Mouse (Mus musculus) heart, postnatal 0 days (tissue): ENCODE measurements around the gene Acacb. TPM values are rescaled to one million over a fixed set of nuclear protein-coding genes. Genes with fewer than 3 reads are reported as not detected.
A peak's percentile ranks its signal among the peaks of the same experiment; 100 is the strongest.

ENCODE experiments used
- ATAC-seq: fragments of 200-750 bp; cut with Nextera tagmentation; 2 replicates; pipeline ENCODE4 v1.8.0; 2017; ENCODE audit warnings: low read depth, moderate number of reproducible peaks, moderate library complexity; ENCODE audit not compliant: insufficient read depth
- DNase-seq: peaks from one replicate; pipeline ENCODE4 v3.0.0-alpha.2; 2016; ENCODE audit warnings: low spot score
- H3K27ac ChIP-seq: fragments of 300-500 bp; sonication (generic); 2 replicates; pipeline ENCODE4 v1.5.1; 2014; ENCODE audit warnings: low read depth, mild to moderate bottlenecking
- H3K27me3 ChIP-seq: fragments of 300-500 bp; sonication (generic); 2 replicates; pipeline ENCODE4 v1.6.1; 2014; ENCODE audit warnings: low read length, mixed read lengths; ENCODE audit not compliant: control insufficient read depth, insufficient read depth
- H3K36me3 ChIP-seq: fragments of 300-500 bp; sonication (generic); replicated peaks from 2 replicates; pipeline ENCODE4 v1.6.1; 2014; ENCODE audit warnings: low read length, mixed read lengths; ENCODE audit not compliant: control insufficient read depth, insufficient read depth
- H3K4me1 ChIP-seq: fragments of 300-500 bp; sonication (generic); 2 replicates; pipeline ENCODE4 v1.6.1; 2014; ENCODE audit warnings: antibody characterized with exemption; ENCODE audit not compliant: control insufficient read depth, insufficient read depth
- H3K4me2 ChIP-seq: fragments of 300-500 bp; sonication (generic); 2 replicates; pipeline ENCODE4 v1.6.1; 2014; ENCODE audit warnings: low read depth, mild to moderate bottlenecking, low read length, moderate library complexity
- H3K4me3 ChIP-seq: fragments of 300-500 bp; sonication (generic); 2 replicates; pipeline ENCODE4 v1.5.1; 2014; ENCODE audit warnings: low read depth, low read length
- H3K9ac ChIP-seq: fragments of 300-500 bp; sonication (generic); replicated peaks from 2 replicates; pipeline ENCODE4 v1.6.1; 2014; ENCODE audit warnings: low read depth, low read length, mixed read lengths
- H3K9me3 ChIP-seq: fragments of 300-500 bp; sonication (generic); replicated peaks from 2 replicates; pipeline ENCODE4 v1.6.1; 2016; ENCODE audit warnings: low read length; ENCODE audit not compliant: control insufficient read depth
- CTCF ChIP-seq: IDR thresholded peaks from 2 replicates; pipeline ENCODE4 v1.5.1; 2016; ENCODE audit warnings: antibody characterized with exemption, control low read depth, low read depth
- EP300 ChIP-seq: IDR thresholded peaks from 2 replicates; pipeline ENCODE4 v1.6.1; 2016; ENCODE audit warnings: antibody characterized with exemption, low read depth
- WGBS: fragments of 180-500 bp; shearing (Covaris S2); extraction: QIAGEN DNeasy Blood & Tissue Kit; methylation state at CpG from one replicate; pipeline ENCODE4 v1.1.7; 2014; 5-methylcytosine and 5-hydroxymethylcytosine counted together
- polyA plus RNA-seq: library from polyadenylated mRNA; unstranded; fragments of >200 nt; fragmentation: Nextera tagmentation; extraction: Ambion mirVana; gene quantifications from 2 replicates; pipeline ENCODE4 v1.2.1, GENCODE M21; 2015
- total RNA-seq: library from RNA; depleted of rRNA; stranded (reverse); fragments of >200 nt; gene quantifications from 2 replicates; pipeline ENCODE4 v1.2.3, GENCODE M21; 2014; ENCODE audit warnings: low replicate concordance

Gene Acacb
- total and polyA plus RNA-seq, 2 experiments from 2014 or later, result 17.5 to 70.1 TPM

GRCm38 (mm10) chr5:114130698-114131520, 15.4 kb upstream of the Acacb start:
- DNase-seq (peak; percentile 92), ATAC-seq (peak; percentile 89)
- Histone ChIP-seq H3K9me3 (no peaks in the 10 kb centered on the region), H3K36me3 (no peaks in the 10 kb centered on the region), H3K9ac (peak overlapping the region; percentile 58), H3K4me1 (peaks cover 19% of the 10 kb centered on the region), H3K4me3 (peak overlapping the region; percentile 64), H3K27me3 (no peaks in the 10 kb centered on the region), H3K4me2 (peak overlapping the region; percentile 95), H3K27ac (peak overlapping the region; percentile 92)
- TF ChIP-seq CTCF, result no peak
- peak; percentile 92 for TF ChIP-seq EP300
- WGBS, result under 1% methylated on average over 87 of the region's 87 CpGs

- Histone ChIP-seq H3K9me3 (no peaks in the 10 kb centered on the region), H3K4me3 (peak overlapping the region; percentile 64), H3K4me2 (peak overlapping the region; percentile 95), H3K27ac (peak overlapping the region; percentile 92), H3K9ac (peak overlapping the region; percentile 58), H3K27me3 (no peaks in the 10 kb centered on the region), H3K36me3 (no peaks in the 10 kb centered on the region), H3K4me1 (peaks cover 19% of the 10 kb centered on the region)
- ATAC-seq (peak; percentile 7), DNase-seq (peak; percentile 67)
- 0% methylated on average over 15 of the region's 15 CpGs for WGBS
- TF ChIP-seq EP300 (no peak; the same call in 1 of the 2 replicates), CTCF (no peak)
Measured at GRCm38 (mm10) chr5:114131521-114131840, 14.9 kb upstream of the Acacb start.

GRCm38 (mm10) chr5:114132841-114133240, 13.5 kb upstream of the Acacb start:
- Histone ChIP-seq H3K4me2 (no peak overlapping the region), H3K36me3 (no peaks in the 10 kb centered on the region), H3K27me3 (no peaks in the 10 kb centered on the region), H3K27ac (no peak overlapping the region), H3K9me3 (no peaks in the 10 kb centered on the region), H3K4me1 (peaks cover 25% of the 10 kb centered on the region), H3K4me3 (no peak overlapping the region), H3K9ac (no peak overlapping the region)
- WGBS, result 87% methylated on average over 6 of the region's 6 CpGs
- no peak for TF ChIP-seq CTCF
- no peak for TF ChIP-seq EP300
- ATAC-seq (no peak), DNase-seq (no peak)

GRCm38 (mm10) chr5:114134091-114134534, 12.2 kb upstream of the Acacb start:
- H3K36me3 ChIP-seq, result no peaks in the 10 kb centered on the region
- H3K9ac ChIP-seq, result no peak overlapping the region
- DNase-seq, result peak; percentile 88
- no peak overlapping the region for H3K4me3 ChIP-seq
- H3K27ac ChIP-seq, result peak overlapping the region; percentile 69
- TF ChIP-seq CTCF, result peak; percentile 76
- TF ChIP-seq EP300, result no peak
- ATAC-seq, result peak; percentile 24
- peak overlapping the region; percentile 3; the same call in 1 of the 2 replicates for H3K4me2 ChIP-seq
- H3K9me3 ChIP-seq, result no peaks in the 10 kb centered on the region
- peaks cover 37% of the 10 kb centered on the region for H3K4me1 ChIP-seq
- H3K27me3 ChIP-seq, result no peaks in the 10 kb centered on the region
- 29% methylated on average over 6 of the region's 6 CpGs for WGBS

GRCm38 (mm10) chr5:114135516-114135915, 10.8 kb upstream of the Acacb start:
- ATAC-seq, result no peak
- H3K4me1 ChIP-seq, result peaks cover 44% of the 10 kb centered on the region

More at GRCm38 (mm10) chr5:114135516-114135915, 10.8 kb upstream of the Acacb start:
- Histone ChIP-seq H3K27me3 (no peaks in the 10 kb centered on the region), H3K9me3 (no peaks in the 10 kb centered on the region), H3K4me3 (no peak overlapping the region), H3K27ac (no peak overlapping the region), H3K4me2 (no peak overlapping the region), H3K36me3 (no peaks in the 10 kb centered on the region), H3K9ac (no peak overlapping the region)
- WGBS, result 83% methylated on average over 10 of the region's 10 CpGs
- no peak for DNase-seq
- no peak for TF ChIP-seq CTCF
- no peak for TF ChIP-seq EP300
